Mouse (Mus musculus) lung, embryonic 15.5 days (tissue): ENCODE measurements around the gene Alkbh3. TPM values are rescaled to one million over a fixed set of nuclear protein-coding genes. Genes with fewer than 3 reads are reported as not detected.

Experiments used
- ATAC-seq: fragments of 200-750 bp; cut with Nextera tagmentation; 2 replicates; pipeline ENCODE4 v1.8.0; 2017; ENCODE audit warnings: moderate number of reproducible peaks, borderline replicate concordance; ENCODE audit not compliant: low FRiP score, low TSS enrichment; ENCODE audit errors: extremely low read depth
- H3K27ac ChIP-seq: fragments of 300-500 bp; sonication (generic); 2 replicates; pipeline ENCODE4 v1.5.1; 2015; ENCODE audit warnings: moderate library complexity, mild to moderate bottlenecking, inconsistent platforms
- H3K27me3 ChIP-seq: fragments of 300-500 bp; sonication (generic); 2 replicates; pipeline ENCODE4 v1.6.1; 2015; ENCODE audit warnings: inconsistent platforms
- H3K36me3 ChIP-seq: fragments of 300-500 bp; sonication (generic); 2 replicates; pipeline ENCODE4 v1.6.1; 2015; ENCODE audit warnings: inconsistent platforms
- H3K4me1 ChIP-seq: fragments of 300-500 bp; sonication (generic); 2 replicates; pipeline ENCODE4 v1.6.1; 2015; ENCODE audit warnings: inconsistent platforms
- H3K4me2 ChIP-seq: fragments of 300-500 bp; sonication (generic); 2 replicates; pipeline ENCODE4 v1.6.1; 2015; ENCODE audit warnings: inconsistent platforms, mild to moderate bottlenecking, moderate library complexity
- H3K4me3 ChIP-seq: fragments of 300-500 bp; sonication (generic); 2 replicates; pipeline ENCODE4 v1.5.1; 2015; ENCODE audit warnings: mild to moderate bottlenecking, inconsistent platforms
- H3K9ac ChIP-seq: fragments of 300-500 bp; sonication (generic); 2 replicates; pipeline ENCODE4 v1.6.1; 2015; ENCODE audit warnings: inconsistent platforms
- H3K9me3 ChIP-seq: fragments of 300-500 bp; sonication (generic); 2 replicates; pipeline ENCODE4 v1.6.1; 2016; ENCODE audit warnings: inconsistent platforms
- WGBS: fragments of 180-500 bp; shearing (Covaris S2); methylation state at CpG from one replicate; pipeline ENCODE4 v1.1.7; 2015; 5-methylcytosine and 5-hydroxymethylcytosine counted together
- polyA plus RNA-seq: library from polyadenylated mRNA; unstranded; fragments of >200 nt; fragmentation: Nextera tagmentation; extraction: Ambion mirVana; gene quantifications from 2 replicates; pipeline ENCODE4 v1.2.1, GENCODE M21; 2015

Gene Alkbh3
- polyA plus RNA-seq, 1 experiment from 2014 or later: 68.4 TPM

- H3K27ac ChIP-seq: no peak overlapping the region
- no peak overlapping the region for H3K4me3 ChIP-seq
- H3K4me2 ChIP-seq: no peak overlapping the region
- ATAC-seq: no peak
- H3K9me3 ChIP-seq: no peaks in the 10 kb centered on the region
- H3K27me3 ChIP-seq: peaks cover 18% of the 10 kb centered on the region; the same call in 1 of the 2 replicates
- H3K36me3 ChIP-seq: no peaks in the 10 kb centered on the region
- H3K4me1 ChIP-seq: peaks cover 12% of the 10 kb centered on the region; the same call in 1 of the 2 replicates
- H3K9ac ChIP-seq: no peak overlapping the region
- WGBS: 70% methylated on average over 8 of the region's 8 CpGs
Measured at GRCm38 (mm10) chr2:93961716-93962115, 48.9 kb downstream of the Alkbh3 start.

GRCm38 (mm10) chr2:93959346-93959745 is 51.3 kb downstream of the Alkbh3 start:
- peaks cover 26% of the 10 kb centered on the region for H3K4me1 ChIP-seq
- no peak overlapping the region for H3K4me3 ChIP-seq
- H3K27me3 ChIP-seq: peaks cover 26% of the 10 kb centered on the region
- no peaks in the 10 kb centered on the region for H3K9me3 ChIP-seq
- H3K4me2 ChIP-seq: no peak overlapping the region
- H3K36me3 ChIP-seq: no peaks in the 10 kb centered on the region
- ATAC-seq: no peak
- no peak overlapping the region for H3K9ac ChIP-seq
- H3K27ac ChIP-seq: no peak overlapping the region
- WGBS: 69% methylated on average over 8 of the region's 8 CpGs

GRCm38 (mm10) chr2:93958216-93958615 is 52.4 kb downstream of the Alkbh3 start:
- Histone ChIP-seq H3K27ac (no peak overlapping the region), H3K36me3 (no peaks in the 10 kb centered on the region), H3K4me2 (no peak overlapping the region), H3K9ac (no peak overlapping the region), H3K4me1 (peaks cover 31% of the 10 kb centered on the region), H3K4me3 (no peak overlapping the region), H3K9me3 (no peaks in the 10 kb centered on the region), H3K27me3 (peaks cover 26% of the 10 kb centered on the region)
- no peak for ATAC-seq
- 63% methylated on average over 3 of the region's 3 CpGs for WGBS

GRCm38 (mm10) chr2:93957785-93958175 is 52.8 kb downstream of the Alkbh3 start:
- H3K36me3 ChIP-seq: no peaks in the 10 kb centered on the region
- H3K9me3 ChIP-seq: no peaks in the 10 kb centered on the region
- ATAC-seq: no peak
- no peak overlapping the region for H3K4me2 ChIP-seq
- H3K27ac ChIP-seq: no peak overlapping the region; the same call in 1 of the 2 replicates
- no peak overlapping the region for H3K4me3 ChIP-seq
- H3K9ac ChIP-seq: no peak overlapping the region
- 61% methylated on average over 8 of the region's 8 CpGs for WGBS
- peaks cover 26% of the 10 kb centered on the region for H3K27me3 ChIP-seq
- peaks cover 31% of the 10 kb centered on the region for H3K4me1 ChIP-seq

- H3K4me1 ChIP-seq: peaks cover 31% of the 10 kb centered on the region
- WGBS: 4% methylated on average over 61 of the region's 62 CpGs
- H3K4me3 ChIP-seq: peak within 1 kb of the TSS; percentile 65
- H3K4me2 ChIP-seq: peak within 1 kb of the TSS; percentile 85
- peaks cover 26% of the 10 kb centered on the region for H3K27me3 ChIP-seq
- no peaks in the 10 kb centered on the region for H3K9me3 ChIP-seq
- H3K9ac ChIP-seq: peak within 1 kb of the TSS; percentile 76
- no peaks in the 10 kb centered on the region for H3K36me3 ChIP-seq
- peak within 1 kb of the TSS; percentile 85 for H3K27ac ChIP-seq
- peak; percentile 85 for ATAC-seq
Measured at GRCm38 (mm10) chr2:93956908-93957784, 53.5 kb downstream of the Alkbh3 start, which contains the start of gene Gm13889. TSS of gene Gm13889 (minus strand) at chr2:93957201.

- Histone ChIP-seq H3K4me1 (peaks cover 27% of the 10 kb centered on the region), H3K27me3 (peaks cover 30% of the 10 kb centered on the region), H3K27ac (peak overlapping the region; percentile 85), H3K4me3 (peak overlapping the region; percentile 65), H3K36me3 (no peaks in the 10 kb centered on the region), H3K9ac (peak overlapping the region; percentile 76), H3K4me2 (peak overlapping the region; percentile 85), H3K9me3 (no peaks in the 10 kb centered on the region)
- WGBS: 1% methylated on average over 44 of the region's 44 CpGs
- peak; percentile 43; the same call in 1 of the 2 replicates for ATAC-seq
Measured at GRCm38 (mm10) chr2:93956331-93956801, 54.2 kb downstream of the Alkbh3 start.

- under 1% methylated on average over 31 of the region's 31 CpGs for WGBS
- ATAC-seq: peak; percentile 1; the same call in 1 of the 2 replicates
- Histone ChIP-seq H3K4me1 (peaks cover 27% of the 10 kb centered on the region), H3K9ac (peak overlapping the region; percentile 76), H3K9me3 (no peaks in the 10 kb centered on the region), H3K27me3 (peaks cover 30% of the 10 kb centered on the region), H3K4me2 (peak overlapping the region; percentile 85), H3K4me3 (peak overlapping the region; percentile 65), H3K36me3 (no peaks in the 10 kb centered on the region), H3K27ac (peak overlapping the region; percentile 85)
Measured at GRCm38 (mm10) chr2:93955886-93956285, 54.7 kb downstream of the Alkbh3 start.

GRCm38 (mm10) chr2:93954781-93955578 is 55.6 kb downstream of the Alkbh3 start:
- H3K9me3 ChIP-seq: no peaks in the 10 kb centered on the region
- H3K27ac ChIP-seq: 0 out of 2 replicates have a peak overlapping the region, but pooled peaks have one; percentile 1
- no peaks in the 10 kb centered on the region for H3K36me3 ChIP-seq
- peaks cover 27% of the 10 kb centered on the region for H3K4me1 ChIP-seq
- ATAC-seq: no peak
- WGBS: 1% methylated on average over 32 of the region's 32 CpGs
- peak overlapping the region; percentile 76 for H3K9ac ChIP-seq
- peaks cover 30% of the 10 kb centered on the region for H3K27me3 ChIP-seq
- H3K4me3 ChIP-seq: peak overlapping the region; percentile 65
- peak overlapping the region; percentile 85 for H3K4me2 ChIP-seq

- Histone ChIP-seq H3K4me3 (no peak overlapping the region), H3K4me1 (peaks cover 27% of the 10 kb centered on the region), H3K9ac (no peak overlapping the region), H3K36me3 (no peaks in the 10 kb centered on the region), H3K27me3 (peaks cover 30% of the 10 kb centered on the region), H3K9me3 (no peaks in the 10 kb centered on the region), H3K4me2 (peak overlapping the region; percentile 85), H3K27ac (no peak overlapping the region)
- no peak for ATAC-seq
- WGBS: 66% methylated on average over 9 of the region's 9 CpGs
Measured at GRCm38 (mm10) chr2:93953726-93954125, 56.9 kb downstream of the Alkbh3 start.

GRCm38 (mm10) chr2:93946976-93947375 is 63.6 kb downstream of the Alkbh3 start:
- H3K4me1 ChIP-seq: peaks cover 1% of the 10 kb centered on the region; the same call in 1 of the 2 replicates
- H3K27me3 ChIP-seq: peaks cover 3% of the 10 kb centered on the region; the same call in 1 of the 2 replicates
- no peaks in the 10 kb centered on the region for H3K36me3 ChIP-seq
- no peaks in the 10 kb centered on the region for H3K9me3 ChIP-seq
- no peak overlapping the region for H3K9ac ChIP-seq
- 56% methylated on average over 5 of the region's 5 CpGs for WGBS
- H3K4me2 ChIP-seq: no peak overlapping the region
- no peak overlapping the region for H3K27ac ChIP-seq
- ATAC-seq: no peak
- no peak overlapping the region for H3K4me3 ChIP-seq

- WGBS: 79% methylated on average over 4 of the region's 4 CpGs
- Histone ChIP-seq H3K9ac (no peak overlapping the region), H3K9me3 (no peaks in the 10 kb centered on the region), H3K4me3 (no peak overlapping the region), H3K27me3 (no peaks in the 10 kb centered on the region), H3K36me3 (no peaks in the 10 kb centered on the region), H3K4me1 (peaks cover 13% of the 10 kb centered on the region), H3K4me2 (no peak overlapping the region), H3K27ac (no peak overlapping the region)
- ATAC-seq: no peak
Measured at GRCm38 (mm10) chr2:93944855-93945254, 65.8 kb downstream of the Alkbh3 start.
